In the genomic region with DNA sequence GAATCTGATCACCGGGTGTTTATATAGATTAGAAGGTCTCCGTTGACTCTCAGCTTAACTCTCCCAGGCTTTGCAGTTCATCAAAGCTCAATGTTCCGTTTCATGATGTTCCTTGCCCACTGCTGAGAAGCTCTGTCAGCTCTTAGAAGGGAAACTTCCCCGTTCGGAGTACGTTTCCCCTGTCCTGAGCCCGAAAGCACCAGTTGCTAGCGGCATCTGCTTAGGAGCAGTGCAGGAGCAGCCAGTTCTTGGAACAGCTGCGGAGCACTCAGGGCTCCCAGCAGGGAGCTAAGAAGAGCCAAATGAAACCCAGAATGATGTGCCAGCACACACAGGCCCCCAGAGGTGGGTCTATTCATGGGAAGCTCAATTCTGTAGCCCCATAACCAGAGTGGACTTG, we compare ENCODE assay signal across 9 mouse cellular contexts. TPM values are rescaled to one million over a fixed set of nuclear protein-coding genes. Genes with fewer than 3 reads are reported as not detected.
A peak's percentile ranks its signal among the peaks of the same experiment; 100 is the strongest.
DNase-seq lines count a peak whose midpoint lies in the region; ATAC-seq and TF ChIP-seq lines count a peak whose summit lies in the region.
"Had no signal": no experiment of that assay in that cellular context is flagged by ENCODE, and none has a peak within 500 bp of the region (broad histone marks: within the 10 kb centered on the region; RNA-seq: fewer than 3 reads in every experiment).

No protein-coding gene starts in this region.

- intact Hi-C loops in gastrocnemius, adult 2 months (cut with DNase I), result no loop called here

- no peak for TF ChIP-seq POLR2A in bone marrow macrophage, adult 2 months (IDR thresholded peaks at IDR 0.05; ENCODE audit: borderline replicate concordance, low read depth, low read length)

- no peak overlapping the region for H3K4me3 ChIP-seq in bone marrow macrophage, adult 2 months (ENCODE audit: insufficient read depth, low read length)
- no peak overlapping the region for H3K4me3 ChIP-seq in gastrocnemius, adult 2 months

- TF ChIP-seq CTCF in bone marrow macrophage, adult 2 months (IDR thresholded peaks at IDR 0.05; ENCODE audit: low read depth, low read length), result no peak
- TF ChIP-seq CTCF in gastrocnemius, adult 2 months (IDR thresholded peaks at IDR 0.05), result no peak

- peaks cover 56% of the 10 kb centered on the region for H3K4me1 ChIP-seq in bone marrow macrophage, adult 2 months (ENCODE audit: control insufficient read depth, insufficient read depth, low read length)

- ATAC-seq in megakaryocyte-erythroid progenitor cell, adult 5-6 weeks (replicated peaks; ENCODE audit: low FRiP score, low TSS enrichment, poor library complexity, severe bottlenecking), result 0 out of 2 replicates have a peak, but pooled peaks have one; percentile 37
- ATAC-seq: midbrain, embryonic 16.5 days had no signal

- H3K27ac ChIP-seq in bone marrow macrophage, adult 2 months (ENCODE audit: insufficient read depth, low read depth, low read length), result peak overlapping the region; percentile 75
- peak overlapping the region; percentile 68 for H3K27ac ChIP-seq in gastrocnemius, adult 2 months
- H3K27ac ChIP-seq: kidney, postnatal 0 days had no signal

- peak; percentile 28 for DNase-seq in layer of hippocampus, adult 9-11 months
- no peak for DNase-seq in layer of hippocampus, adult 9-10 months (ENCODE audit: low spot score)
- peak; percentile 52 for DNase-seq in gastrocnemius, adult 2 months
- DNase-seq in adrenal gland, postnatal 25 days, result no peak
- no peak for DNase-seq in spleen, adult 12 weeks (ENCODE audit: low spot score)

RNA-seq across cellular contexts. Expression of a gene that starts 15.0 kb away (rescaled TPM):
- polyA plus RNA-seq in bone marrow macrophage, adult 2 months (2012; ENCODE audit: insufficient read depth, insufficient read length, missing spikeins), result 125 and 136 TPM in 2 replicates
- total RNA-seq in gastrocnemius, adult 2 months (2021), result 10 to 100 TPM; 20.9 to 21.7 TPM
- total RNA-seq in megakaryocyte-erythroid progenitor cell, adult 5-6 weeks (2014; fragmentation: Nextera tagmentation), result 34.3 and 45.5 TPM in 2 replicates
- total RNA-seq in megakaryocyte-erythroid progenitor cell, adult 5-6 weeks (2017), result 28.6 and 31.1 TPM in 2 replicates
- 37.7 and 42.6 TPM in 2 replicates for total RNA-seq in adrenal gland, postnatal 25 days (2021)

Comparison
In these comparisons a context has a peak if more than half of its experiments do, and no peak if none do; other contexts are left out.
1. DNase-seq: peak in layer of hippocampus, adult 9-11 months (single experiment) and gastrocnemius, adult 2 months (single experiment); none in layer of hippocampus, adult 9-10 months (single experiment), adrenal gland, postnatal 25 days (single experiment) and spleen, adult 12 weeks (single experiment).